Mouse (Mus musculus) cerebellum, postnatal 14 days (tissue): ENCODE data around the gene Tmem50b.

ENCODE experiments used
- DNase-seq, 2 experiments: peaks; one replicate each; pipeline ENCODE4 v3.0.0; 2021; ENCODE audit warnings: mixed read lengths in 2 of 2

The Tmem50b gene

DNA sequence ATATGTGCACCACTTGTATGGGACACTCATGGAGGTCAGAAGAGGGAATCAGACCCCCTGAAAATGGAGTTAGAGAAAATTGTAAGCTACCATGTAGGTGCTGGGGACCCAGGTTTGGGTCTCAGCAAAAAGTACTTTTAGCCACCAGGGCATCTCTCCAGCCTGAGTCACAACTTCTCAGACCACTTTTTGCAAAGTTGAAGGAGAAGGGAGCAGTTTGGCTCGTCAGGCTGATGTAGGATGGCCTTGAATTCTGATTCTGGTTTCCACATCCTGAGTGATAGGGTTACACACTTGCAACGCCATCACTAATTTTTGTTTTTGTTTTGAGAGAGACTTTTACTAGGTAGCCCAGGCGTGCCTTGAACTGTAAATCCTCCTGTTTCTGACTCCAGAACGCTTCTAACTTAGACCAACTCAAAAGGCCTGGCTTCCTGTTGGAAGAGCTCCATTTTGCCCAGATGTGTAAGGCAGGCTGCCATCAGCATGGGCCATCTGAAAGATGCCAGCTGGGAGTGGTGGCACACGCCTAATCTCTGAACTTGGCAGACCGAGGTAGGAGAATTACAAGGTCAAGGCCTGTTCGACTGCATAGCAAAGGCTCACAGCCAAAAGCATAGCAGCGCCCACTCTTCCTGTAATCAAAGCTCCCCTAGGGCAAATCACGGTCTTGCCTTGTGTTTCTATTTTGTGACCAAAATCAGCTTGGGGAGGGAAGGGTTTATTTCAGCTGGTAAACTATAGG lies 12.1 kb upstream of the Tmem50b start:
- DNase-seq, result peak in 1 of 2 experiments; percentile 27

DNA sequence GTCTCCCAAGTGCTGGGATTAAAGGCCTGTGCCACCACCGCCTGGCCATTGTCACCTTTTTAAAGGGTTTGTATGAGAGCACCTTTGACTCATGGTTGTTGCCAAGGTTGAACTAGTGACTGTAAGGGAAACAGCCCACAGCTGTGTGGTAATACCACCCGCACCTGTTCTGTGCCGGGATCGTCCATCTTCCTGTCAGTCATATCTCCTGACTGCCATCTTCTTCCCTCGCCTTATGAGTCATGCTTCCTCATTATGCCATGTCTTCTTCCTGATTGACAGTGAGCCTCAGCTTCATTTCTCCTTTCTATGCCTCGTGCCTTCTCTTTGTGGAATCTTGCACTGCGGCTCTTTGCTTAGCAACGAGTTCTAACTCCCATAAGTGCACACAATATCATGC lies 9.4 kb upstream of the Tmem50b start:
- no peak for DNase-seq

DNA sequence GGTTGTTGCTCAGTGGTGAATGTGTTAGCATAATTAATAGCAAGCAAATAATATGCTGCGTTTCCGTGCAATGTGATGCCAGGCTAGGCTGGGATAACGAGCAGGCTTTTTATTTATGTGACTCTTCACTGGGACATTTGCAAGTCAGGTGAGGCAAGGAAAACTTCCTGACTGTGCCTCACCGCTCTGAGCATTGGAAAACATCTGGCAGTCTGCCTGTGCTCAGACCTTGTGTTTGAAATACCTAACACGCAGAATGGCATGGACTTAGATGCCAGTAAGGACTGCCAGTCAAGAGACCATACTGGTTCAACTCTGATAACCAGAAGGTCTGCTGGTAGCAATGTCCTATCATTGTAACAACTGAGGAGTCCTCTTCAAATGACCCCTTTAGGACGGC lies 7.6 kb upstream of the Tmem50b start:
- no peak for DNase-seq

DNA sequence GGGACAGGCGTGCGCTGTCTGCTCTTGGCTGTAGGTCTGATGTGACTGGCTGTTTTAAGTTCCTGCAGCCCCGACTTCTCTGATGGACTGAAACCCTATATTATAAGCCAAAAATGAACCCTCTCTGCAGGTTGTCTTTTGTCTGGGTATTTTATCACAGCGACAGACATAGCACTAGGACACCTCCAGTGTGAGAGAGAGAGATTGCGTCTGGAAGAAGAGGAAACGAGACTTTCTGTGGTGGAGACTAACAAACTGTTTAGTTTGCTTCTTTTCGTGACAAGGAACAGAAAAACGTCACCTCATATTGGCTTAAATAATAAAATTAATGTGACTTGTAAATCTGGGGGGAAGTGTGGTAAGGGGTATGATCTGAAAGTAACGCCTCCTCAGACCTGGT lies 4.1 kb upstream of the Tmem50b start:
- DNase-seq, result no peak

DNA sequence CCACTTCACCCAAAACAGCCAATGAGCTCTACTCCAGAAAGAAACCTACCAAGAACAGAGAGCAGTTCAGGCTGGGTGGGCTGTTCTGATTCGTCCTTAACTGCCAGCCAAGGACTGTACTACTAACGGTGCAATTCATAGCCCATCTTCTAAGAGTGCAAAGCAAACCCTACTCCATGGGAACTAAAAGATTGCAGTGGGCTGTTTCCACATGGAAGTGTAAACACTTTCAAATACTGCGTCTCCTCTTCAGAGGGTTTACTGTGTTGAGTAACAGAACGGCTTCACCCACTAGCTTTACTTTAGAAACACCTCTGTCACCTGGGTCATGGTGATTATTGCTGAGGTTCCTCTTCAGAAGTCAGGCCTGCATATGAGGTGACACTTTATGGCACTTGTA lies 3.5 kb upstream of the Tmem50b start:
- DNase-seq, result no peak

DNA sequence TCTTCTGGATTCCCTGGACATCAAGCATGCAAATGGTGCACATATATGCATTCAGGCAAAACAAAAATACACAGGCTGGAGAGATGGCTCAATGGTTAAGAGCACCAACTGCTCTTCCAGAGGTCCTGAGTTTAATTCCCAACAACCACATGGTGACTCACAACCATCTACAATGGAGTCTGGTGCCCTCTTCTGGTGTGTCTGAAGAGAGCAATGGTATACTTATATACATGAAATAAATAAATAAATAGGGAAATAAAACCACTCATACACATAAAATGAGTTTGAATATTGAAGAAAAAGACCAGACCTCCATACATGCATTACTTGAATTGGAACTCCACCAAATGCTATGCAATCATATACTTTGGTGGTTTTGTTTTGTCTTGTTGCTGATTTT lies 1.6 kb upstream of the Tmem50b start:
- DNase-seq, result no peak

DNA sequence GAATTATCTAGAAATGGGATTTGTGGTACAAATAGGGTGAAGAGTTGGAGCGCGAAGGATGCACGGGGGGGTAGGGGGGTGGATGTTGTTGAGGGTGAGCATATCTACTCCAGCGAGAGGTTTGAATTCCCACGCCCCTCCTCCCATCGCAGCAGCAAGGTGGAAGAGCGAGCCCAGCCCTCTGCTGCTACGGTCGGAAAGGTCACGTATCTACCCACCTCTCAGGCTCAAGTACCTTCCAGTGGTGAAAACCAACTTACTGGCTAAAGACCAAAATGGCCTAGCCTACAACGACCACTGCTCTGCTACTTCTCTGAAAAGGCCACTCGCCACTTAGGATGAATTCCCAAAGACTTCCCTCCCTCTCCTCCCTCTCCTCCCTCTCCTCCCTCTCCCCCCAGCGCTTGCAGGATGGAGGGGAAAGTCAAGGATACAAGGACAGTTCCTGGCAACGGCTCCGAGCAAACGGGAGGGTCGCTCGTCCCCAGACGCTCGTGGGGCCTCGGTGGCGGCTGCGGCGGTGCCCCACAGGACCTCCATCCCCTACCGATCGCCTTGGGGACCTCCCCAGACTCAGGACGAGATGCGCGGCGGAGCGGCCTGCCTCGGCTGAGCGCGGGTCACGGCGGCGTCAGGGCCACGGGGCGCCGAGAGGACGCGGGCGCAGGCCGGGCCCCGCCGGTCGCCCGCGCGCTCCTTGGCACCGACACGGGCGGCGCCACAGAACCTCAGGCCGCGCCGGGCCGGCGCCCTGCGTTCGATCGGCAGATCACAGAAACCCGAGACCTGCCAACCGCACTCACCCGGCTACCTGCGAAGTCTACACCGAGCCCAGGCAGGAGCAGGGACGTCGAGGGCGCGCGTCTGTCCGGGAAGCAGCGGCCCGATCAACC lies 575 bp downstream of the Tmem50b start:
- DNase-seq, result peak in 1 of 2 experiments; percentile 55

DNA sequence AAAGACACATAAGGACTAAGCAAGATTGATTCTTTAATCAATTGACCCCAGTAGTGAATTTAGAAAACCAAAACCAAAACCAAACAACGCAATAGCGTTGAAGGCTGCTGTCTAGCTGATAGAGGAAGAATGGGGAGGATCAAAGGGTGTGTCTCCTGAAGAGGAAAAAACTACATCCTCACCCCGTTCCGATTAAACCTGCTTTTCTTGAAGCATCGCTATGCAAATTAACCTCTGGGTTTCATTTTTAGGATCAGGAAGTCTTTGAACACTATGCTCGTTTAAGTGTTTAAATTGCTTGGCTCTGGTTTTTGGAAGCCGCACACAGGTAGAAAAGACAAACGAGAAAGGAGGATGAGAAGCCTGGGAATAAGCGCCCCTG lies 1.2 kb downstream of the Tmem50b start:
- no peak for DNase-seq

DNA sequence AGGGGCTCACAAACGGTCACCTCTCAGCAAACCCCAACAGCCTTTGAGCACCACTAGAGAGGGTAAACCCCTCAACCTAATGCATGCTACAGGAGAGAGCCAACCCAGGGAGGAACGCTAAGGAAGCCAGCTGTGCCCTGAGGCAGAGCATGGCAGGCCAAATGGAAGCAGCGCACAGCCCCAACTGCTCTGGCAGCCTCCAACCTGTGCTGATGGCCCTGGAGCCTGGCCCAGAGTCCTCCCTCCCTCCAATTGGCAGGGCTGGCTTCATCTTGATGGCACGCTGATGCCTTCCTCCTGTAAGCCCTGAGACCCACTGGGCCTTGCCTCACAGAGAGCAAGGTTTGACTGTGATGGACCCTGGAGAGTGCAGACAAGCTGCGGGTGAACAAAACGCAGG lies 2.5 kb downstream of the Tmem50b start:
- DNase-seq, result peak; percentile 89

DNA sequence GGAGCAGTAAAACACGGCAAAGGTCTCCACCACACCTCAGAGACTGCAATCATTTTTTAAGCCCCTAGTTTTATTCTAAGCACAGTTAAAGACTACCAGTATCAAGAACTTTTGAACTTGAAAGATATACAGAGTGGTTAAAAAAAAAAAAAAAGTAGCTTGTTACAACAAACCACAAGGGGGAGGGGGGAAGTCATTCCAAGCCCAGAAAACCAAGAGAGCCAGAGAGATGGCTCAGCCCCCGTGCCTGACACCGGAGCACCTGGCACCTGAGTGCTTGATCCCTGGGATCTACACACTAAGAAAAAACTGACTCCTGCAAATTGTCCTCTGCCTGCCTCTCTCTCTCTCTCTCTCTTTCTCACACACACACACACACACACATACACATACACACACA lies 4.3 kb downstream of the Tmem50b start:
- no peak for DNase-seq

DNA sequence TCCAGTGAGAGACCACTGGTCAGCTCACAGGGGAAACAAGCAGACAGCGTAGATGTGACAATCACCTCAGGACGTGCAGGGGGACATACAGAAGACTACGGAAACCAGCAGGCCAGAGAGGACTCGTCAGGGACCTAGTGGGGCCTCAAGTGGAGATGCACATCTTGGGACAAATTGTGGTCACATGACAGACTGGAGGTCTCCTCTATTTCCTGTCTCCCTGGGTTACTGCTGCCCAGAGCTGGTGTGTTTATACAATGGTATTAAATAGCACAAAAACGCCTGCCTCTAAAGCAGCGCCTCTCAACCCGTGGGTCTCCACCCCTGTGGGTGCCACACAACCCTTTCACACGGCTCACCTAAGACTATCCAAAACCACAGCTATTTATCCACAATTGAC lies 5.4 kb downstream of the Tmem50b start:
- no peak for DNase-seq

DNA sequence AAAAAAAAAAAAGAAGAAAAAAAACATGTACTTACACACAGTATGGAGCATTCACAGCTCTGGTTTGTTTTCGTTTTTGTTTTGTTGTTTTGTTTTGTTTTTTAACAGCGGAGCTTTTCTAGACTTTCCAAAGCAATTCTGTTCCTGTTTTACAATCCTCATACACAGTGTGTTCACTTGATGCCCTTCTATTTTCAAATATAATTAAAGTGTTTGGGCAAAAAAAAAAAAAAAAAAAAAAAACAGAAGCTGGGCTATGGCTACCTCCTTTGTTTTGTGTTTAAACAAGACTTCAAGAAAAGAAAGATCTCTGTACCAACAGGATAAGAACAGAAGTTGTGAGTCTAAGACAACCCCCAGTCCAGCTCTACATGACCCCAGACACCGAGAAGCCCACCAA lies 8.9 kb downstream of the Tmem50b start:
- DNase-seq, result no peak

DNA sequence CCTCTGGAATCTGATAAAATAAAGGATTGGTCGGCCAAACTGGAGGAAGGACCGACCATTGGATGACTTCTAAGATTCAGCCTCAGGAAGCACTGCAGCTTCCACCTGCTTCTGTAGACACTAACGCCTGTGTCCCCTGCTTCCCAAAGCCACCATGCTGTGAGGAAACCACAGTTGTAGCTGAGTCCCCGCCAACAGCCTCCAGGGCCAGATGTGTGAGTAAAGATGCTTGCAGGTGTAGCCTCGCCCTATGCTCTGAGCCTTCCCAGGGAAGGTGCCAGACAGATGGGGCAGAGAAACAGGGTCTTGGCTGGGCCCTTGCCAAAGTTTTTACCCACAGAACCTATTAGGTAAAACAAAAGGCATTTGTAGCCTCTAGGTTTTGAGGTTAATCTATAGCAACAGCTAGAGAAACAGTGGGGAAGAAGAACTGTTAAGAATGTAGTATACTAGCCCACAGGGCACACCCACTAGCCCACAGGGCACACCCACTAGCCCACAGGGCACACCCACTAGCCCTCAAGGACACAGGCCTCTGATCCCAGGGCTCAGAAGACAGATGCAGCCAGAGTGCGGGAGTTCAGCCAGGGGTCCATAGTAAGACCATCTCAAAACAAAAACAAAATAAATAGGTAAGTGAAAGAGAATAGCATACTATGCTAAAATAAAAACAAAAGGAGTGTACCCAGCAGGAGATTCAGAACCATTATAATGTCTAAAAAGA lies 9.7 kb downstream of the Tmem50b start:
- no peak for DNase-seq

DNA sequence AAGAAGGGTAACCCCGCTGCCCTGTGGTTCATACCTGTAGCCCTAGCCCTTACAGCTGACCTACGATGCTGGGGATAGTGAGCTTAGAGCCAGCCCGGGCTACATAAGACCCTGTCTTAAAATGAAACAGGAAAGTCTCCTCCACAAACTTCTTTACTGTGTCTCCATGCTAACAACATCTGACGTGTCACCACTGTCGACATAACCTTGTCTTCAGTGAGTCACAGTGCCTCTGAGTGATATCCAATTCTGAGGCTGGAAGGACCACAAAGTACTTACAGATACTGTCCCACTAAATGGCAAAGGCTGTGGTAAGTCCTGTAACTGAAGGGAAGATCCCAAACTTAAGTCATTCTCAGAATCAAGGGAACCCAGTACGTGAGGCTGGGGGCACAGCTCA lies 11.4 kb downstream of the Tmem50b start:
- no peak for DNase-seq

DNA sequence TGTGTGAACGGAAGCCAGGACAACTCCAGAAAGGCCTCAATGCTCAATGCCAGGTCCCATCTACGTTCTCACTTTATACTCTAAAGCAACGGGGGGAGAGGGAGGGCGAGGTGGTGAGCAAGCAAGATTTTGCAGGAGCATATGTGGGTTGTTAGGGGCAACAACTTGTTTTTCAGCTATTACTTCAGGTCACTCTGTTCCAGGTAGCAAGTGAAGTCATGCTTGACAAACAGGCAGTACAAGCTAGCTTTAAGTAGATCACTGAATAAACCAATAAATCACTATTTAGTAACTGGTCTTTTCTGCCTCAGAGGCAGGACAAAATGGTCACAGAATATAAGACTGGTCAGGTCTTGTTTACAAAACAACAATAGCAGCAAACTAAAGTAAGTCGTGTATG lies 12.0 kb downstream of the Tmem50b start:
- DNase-seq, result no peak

DNA sequence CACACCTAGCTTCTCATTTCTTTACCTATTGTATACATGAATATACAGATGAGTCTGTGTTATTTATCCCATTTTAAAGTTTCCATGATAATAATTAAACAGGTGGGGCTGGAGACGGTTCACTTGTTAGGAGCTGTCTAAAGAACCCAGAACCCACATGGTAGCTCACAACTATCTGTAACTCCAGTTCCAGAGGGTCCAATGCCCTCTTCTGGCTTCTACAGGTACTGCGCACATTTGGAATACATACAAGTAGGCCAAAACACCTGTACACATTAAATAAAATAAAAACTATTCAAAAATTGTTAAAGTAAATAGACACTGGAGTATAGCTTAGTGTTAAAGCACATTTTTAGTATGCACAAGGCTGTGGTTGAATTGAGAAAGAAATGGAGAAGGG lies 15.3 kb downstream of the Tmem50b start:
- peak; percentile 51 to 75 for DNase-seq

DNA sequence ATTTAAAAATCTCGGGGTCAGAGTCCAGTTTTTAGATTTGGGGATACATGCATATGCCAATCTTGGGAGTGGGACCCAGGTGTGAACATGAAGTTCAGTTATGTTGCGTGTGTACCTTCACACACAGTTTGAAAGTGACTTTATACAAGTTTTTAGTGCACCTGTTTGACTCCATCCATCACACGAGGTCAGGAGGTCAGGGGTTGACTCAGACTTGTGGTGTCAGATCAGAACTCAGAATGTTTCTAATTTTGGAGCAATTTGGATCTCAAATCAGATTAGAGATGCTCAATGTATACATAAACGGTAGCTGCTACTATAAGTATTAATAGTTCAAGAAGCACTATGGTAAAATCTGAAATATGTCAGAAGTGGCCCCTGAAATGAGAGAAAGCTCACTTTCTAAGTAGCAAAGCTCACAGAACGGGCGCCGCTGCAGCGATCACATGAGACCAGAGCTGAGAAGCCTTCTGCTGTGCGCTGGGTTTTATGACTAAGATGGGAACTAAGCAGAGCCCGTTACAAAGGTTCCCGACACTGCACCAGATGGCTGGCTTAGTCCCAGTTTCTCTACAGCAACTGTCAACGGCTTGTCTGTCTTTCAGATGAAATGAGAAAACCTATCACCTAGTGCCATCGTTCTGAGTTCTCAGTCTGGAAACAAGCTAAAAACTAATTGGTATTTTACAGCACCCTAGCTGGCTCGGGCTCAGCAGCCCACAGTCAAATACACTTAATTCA lies 18.4 kb downstream of the Tmem50b start:
- peak in 1 of 2 experiments; percentile 46 for DNase-seq

DNA sequence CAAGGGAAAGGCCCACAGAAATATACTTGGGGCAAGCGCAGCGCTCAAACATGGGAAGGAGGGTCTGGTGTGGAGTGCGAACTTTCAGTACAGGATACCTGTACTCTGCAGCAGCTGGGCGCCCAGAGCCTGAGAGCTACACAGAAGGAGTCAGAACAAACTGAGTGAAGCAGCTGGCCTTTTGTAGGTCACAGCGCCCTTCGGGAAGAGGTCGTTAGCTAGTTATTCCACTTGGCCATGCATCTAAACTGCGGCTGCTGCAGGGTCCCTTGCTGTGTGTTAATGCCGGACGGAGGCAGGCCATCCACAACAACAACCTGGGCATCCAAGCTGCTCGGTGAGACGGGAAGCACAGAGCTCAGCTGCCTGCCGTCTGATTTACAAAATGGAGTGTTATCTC lies 22.4 kb downstream of the Tmem50b start:
- DNase-seq, result no peak

DNA sequence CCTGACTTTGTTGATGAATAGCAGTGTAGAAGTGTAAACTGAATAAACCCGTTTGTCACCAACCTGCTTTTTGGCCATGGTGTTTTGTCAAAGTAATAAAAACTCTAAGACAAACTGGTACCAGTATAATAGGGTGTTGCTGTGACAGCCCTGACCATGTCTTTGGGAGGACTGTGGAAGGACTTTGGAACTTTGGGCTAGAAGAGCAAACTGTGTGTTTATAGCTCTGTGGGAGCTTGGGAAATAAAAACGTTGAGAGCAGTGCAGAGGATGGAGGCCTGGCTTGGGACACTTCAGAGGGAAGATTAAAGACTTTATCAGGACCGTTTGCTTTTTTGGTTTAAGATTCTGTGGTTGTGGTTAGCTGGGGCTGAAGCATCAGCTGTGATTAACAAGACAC lies 26.5 kb downstream of the Tmem50b start:
- no peak for DNase-seq

DNA sequence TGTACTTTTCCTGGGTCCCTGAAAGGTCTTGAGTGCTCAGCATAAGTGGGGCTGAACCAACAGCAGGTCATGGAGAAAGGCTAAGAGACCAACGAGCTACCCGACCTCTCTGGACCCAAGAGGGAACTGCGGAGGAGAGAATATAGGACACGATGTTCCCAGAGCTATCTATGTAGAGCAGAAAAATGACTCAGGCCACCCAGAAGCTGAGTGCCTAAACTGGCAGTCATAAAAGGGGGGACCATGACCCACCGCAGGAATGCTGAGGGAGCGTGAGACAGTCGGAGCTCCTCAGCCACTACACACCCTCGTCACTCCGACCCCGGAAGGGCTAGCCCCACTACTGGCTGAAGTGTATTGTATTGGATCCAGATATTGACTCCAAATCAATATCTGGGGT lies 28.6 kb downstream of the Tmem50b start:
- no peak for DNase-seq

DNA sequence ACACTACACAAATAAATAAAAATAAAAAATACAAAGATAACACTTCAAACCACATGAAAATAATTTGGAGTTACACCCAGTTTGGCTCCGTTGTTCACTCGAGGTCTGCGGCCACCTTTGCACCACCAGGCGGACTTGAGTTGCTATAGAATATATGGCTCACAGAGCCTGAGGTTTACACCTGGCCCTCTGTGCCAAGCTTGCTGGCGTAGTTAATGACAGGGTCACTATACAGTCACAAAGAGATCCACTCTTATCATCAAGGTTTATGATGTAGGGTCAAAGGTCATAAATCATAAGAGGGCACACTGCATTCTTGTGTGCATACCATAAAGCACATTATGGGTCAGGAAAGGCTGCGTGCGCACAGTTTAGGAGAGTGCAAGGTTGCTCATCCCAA lies 31.6 kb downstream of the Tmem50b start:
- no peak for DNase-seq

DNA sequence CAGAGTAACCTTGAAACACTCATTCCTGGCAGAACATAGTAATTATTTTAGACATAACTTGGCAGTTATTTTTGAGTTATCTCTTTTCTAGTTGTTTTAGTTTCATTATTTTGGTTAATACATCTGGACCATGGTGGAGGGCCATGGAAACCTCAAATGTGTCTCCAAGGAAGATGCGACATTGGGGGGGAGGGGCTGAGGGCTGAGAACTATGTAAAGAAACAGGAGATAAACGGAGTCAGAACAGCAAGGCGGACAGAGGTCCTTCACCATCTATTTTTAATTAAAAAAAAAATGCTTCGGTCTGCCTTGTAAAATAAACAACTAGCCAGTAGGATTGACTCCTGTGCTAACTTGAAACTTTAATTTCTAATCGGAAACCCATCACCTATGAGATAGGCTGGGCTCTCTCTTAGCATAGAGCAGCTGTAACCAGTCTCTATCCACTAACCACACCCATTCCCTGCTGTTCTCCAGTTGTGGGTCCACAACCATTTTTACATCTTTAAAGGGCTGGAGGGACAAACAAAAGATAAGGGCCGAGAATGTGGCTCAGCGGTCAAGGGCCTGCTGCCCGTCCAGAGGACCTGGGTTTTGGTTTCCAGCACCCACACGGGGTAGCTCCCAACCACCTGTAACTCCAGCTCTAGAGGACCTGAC lies 32.2 kb downstream of the Tmem50b start:
- no peak for DNase-seq
